Mouse (Mus musculus): Measurements from ENCODE around the gene Hagh. TPM values are rescaled to one million over a fixed set of nuclear protein-coding genes. Genes with fewer than 3 reads are reported as not detected.

Hagh gene
- polyA plus RNA-seq, 1 experiment, result 39.7 TPM

GRCm38 (mm10) chr17:24874405-24874745, 34.4 kb downstream of the Hagh start:
- no peak for DNase-seq (ENCODE audit: low read depth)
- TF ChIP-seq POLR2A (IDR thresholded peaks at IDR 0.05; ENCODE audit: borderline replicate concordance, extremely low read depth, insufficient read depth, insufficient read length, poor library complexity, severe bottlenecking), result no peak
- no peak for TF ChIP-seq CTCF (IDR thresholded peaks at IDR 0.05; ENCODE audit: borderline replicate concordance, extremely low read depth, insufficient read depth, insufficient read length)

DNA sequence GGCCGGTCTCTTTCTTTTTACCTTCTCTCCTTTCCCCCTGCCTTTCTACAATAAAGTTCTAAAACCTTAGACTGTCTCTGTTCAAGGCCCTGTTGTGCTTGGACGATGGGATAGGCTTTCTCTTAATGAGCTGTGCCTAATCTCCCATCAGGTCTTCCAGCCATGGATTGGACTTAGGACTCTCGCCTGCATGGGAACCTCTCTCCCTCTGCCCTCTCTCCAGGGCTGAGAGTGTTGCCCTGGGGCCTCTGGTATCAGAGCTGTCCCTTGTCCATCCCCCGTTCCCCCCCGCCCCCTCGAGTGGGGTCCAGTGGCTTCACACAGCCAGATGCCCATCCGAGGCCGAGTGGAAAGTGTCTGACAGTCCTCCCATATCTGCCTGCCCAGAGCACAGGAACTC, 35.0 kb downstream of the Hagh start:
- no peak for DNase-seq (ENCODE audit: low read depth)
- no peak for TF ChIP-seq POLR2A (IDR thresholded peaks at IDR 0.05; ENCODE audit: borderline replicate concordance, extremely low read depth, insufficient read depth, insufficient read length, poor library complexity, severe bottlenecking)
- TF ChIP-seq CTCF (IDR thresholded peaks at IDR 0.05; ENCODE audit: borderline replicate concordance, extremely low read depth, insufficient read depth, insufficient read length), result no peak

GRCm38 (mm10) chr17:24877336-24878116, 37.6 kb downstream of the Hagh start:
- no peak for TF ChIP-seq POLR2A (IDR thresholded peaks at IDR 0.05; ENCODE audit: borderline replicate concordance, extremely low read depth, insufficient read depth, insufficient read length, poor library complexity, severe bottlenecking)
- no peak for TF ChIP-seq CTCF (IDR thresholded peaks at IDR 0.05; ENCODE audit: borderline replicate concordance, extremely low read depth, insufficient read depth, insufficient read length)
- no peak for DNase-seq (ENCODE audit: low read depth)

GRCm38 (mm10) chr17:24878117-24878397, 38.1 kb downstream of the Hagh start:
- TF ChIP-seq CTCF (IDR thresholded peaks at IDR 0.05; ENCODE audit: borderline replicate concordance, extremely low read depth, insufficient read depth, insufficient read length), result no peak
- no peak for TF ChIP-seq POLR2A (IDR thresholded peaks at IDR 0.05; ENCODE audit: borderline replicate concordance, extremely low read depth, insufficient read depth, insufficient read length, poor library complexity, severe bottlenecking)
- DNase-seq (ENCODE audit: low read depth), result no peak

DNA sequence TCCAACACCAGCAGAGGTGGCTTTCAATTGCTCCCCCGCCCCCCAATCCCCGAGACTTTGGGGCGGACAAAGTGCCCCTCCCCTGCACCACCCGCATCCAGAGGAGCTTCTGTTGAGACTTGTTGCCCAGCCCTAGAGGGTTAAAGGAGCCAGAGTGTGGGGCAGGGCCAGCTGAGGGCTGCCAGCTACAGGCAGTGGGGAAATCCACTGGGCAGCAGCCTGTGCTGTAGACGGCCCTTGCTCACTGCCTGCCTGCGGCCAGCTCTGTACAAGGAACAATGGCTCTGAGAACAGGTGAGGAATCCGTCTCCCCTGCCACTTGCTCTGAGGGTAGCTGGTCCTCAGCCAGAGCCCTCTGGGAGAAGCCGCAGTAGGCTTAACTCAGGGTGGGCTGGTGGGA, 38.6 kb downstream of the Hagh start:
- no peak for DNase-seq (ENCODE audit: low read depth)
- TF ChIP-seq POLR2A (IDR thresholded peaks at IDR 0.05; ENCODE audit: borderline replicate concordance, extremely low read depth, insufficient read depth, insufficient read length, poor library complexity, severe bottlenecking), result no peak
- no peak for TF ChIP-seq CTCF (IDR thresholded peaks at IDR 0.05; ENCODE audit: borderline replicate concordance, extremely low read depth, insufficient read depth, insufficient read length)

GRCm38 (mm10) chr17:24881738-24882440, 41.9 kb downstream of the Hagh start:
- DNase-seq (ENCODE audit: low read depth), result no peak

GRCm38 (mm10) chr17:24884391-24884790, 44.4 kb downstream of the Hagh start:
- DNase-seq (ENCODE audit: low read depth), result no peak
- TF ChIP-seq POLR2A (IDR thresholded peaks at IDR 0.05; ENCODE audit: borderline replicate concordance, extremely low read depth, insufficient read depth, insufficient read length, poor library complexity, severe bottlenecking) (no peak), CTCF (IDR thresholded peaks at IDR 0.05; ENCODE audit: borderline replicate concordance, extremely low read depth, insufficient read depth, insufficient read length) (no peak)

More at GRCm38 (mm10) chr17:24881738-24882440, 41.9 kb downstream of the Hagh start:
- TF ChIP-seq POLR2A (IDR thresholded peaks at IDR 0.05; ENCODE audit: borderline replicate concordance, extremely low read depth, insufficient read depth, insufficient read length, poor library complexity, severe bottlenecking), result no peak
- TF ChIP-seq CTCF (IDR thresholded peaks at IDR 0.05; ENCODE audit: borderline replicate concordance, extremely low read depth, insufficient read depth, insufficient read length), result peak; percentile 50; the same call in 1 of the 2 replicates

GRCm38 (mm10) chr17:24885356-24886133, 45.6 kb downstream of the Hagh start:
- TF ChIP-seq CTCF (IDR thresholded peaks at IDR 0.05; ENCODE audit: borderline replicate concordance, extremely low read depth, insufficient read depth, insufficient read length), result no peak
- TF ChIP-seq POLR2A (IDR thresholded peaks at IDR 0.05; ENCODE audit: borderline replicate concordance, extremely low read depth, insufficient read depth, insufficient read length, poor library complexity, severe bottlenecking), result no peak
- no peak for DNase-seq (ENCODE audit: low read depth)

DNA sequence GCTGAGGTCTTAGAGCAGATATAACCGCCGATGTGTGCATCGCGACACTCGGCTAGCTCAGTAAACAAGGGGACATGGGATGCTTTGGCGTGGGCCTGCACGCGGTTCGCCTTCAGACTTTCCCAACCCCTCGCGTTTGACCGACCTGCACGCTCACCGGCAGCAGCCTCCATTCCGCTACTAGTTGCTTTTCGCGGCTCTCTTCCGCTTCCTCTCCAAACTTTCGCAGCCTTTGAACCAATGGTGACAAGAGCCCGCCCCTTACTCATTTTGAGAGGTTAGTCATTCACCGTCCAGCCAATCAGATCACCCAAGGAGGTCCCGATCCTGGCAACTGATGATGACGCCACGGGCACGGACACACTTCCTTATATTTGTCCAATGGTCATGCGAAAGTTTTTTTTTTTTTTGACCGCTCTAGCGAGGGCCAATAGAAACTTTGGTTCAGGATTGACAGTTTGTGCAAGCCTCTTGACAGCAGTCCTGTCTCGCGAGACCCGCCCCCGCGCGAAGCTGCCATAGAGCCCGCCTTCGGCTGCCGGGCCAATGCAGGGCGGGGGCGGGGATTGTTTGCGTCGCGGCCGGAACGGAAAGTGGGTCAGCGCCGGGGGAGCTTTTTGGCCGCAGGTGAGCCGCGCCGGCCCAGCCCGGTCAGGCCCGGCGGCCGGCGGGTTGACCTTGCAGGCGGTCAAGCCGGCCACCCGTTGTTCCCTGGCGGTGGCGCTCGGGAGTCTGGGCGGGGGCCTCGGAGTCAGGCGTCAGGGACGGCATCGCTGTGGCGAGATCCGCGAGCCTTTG, 46.4 kb downstream of the Hagh start, which contains the start of the genes Nubp2 and Spsb3:
Nubp2 (minus strand) TSS at position 216 of the 798 bp plus-strand sequence.
Spsb3 (plus strand) TSS at position 510 of the 798 bp plus-strand sequence.
- peak; percentile 100 for DNase-seq (ENCODE audit: low read depth)
- TF ChIP-seq CTCF (IDR thresholded peaks at IDR 0.05; ENCODE audit: borderline replicate concordance, extremely low read depth, insufficient read depth, insufficient read length), result no peak
- peak; percentile 66 for TF ChIP-seq POLR2A (IDR thresholded peaks at IDR 0.05; ENCODE audit: borderline replicate concordance, extremely low read depth, insufficient read depth, insufficient read length, poor library complexity, severe bottlenecking)

- no peak for TF ChIP-seq CTCF (IDR thresholded peaks at IDR 0.05; ENCODE audit: borderline replicate concordance, extremely low read depth, insufficient read depth, insufficient read length)
- no peak for TF ChIP-seq POLR2A (IDR thresholded peaks at IDR 0.05; ENCODE audit: borderline replicate concordance, extremely low read depth, insufficient read depth, insufficient read length, poor library complexity, severe bottlenecking)
- DNase-seq (ENCODE audit: low read depth), result no peak
Measured at GRCm38 (mm10) chr17:24886932-24887271, 47.0 kb downstream of the Hagh start.
